Mouse (Mus musculus) inflammation-experienced regulatory T-cells, adult 16 weeks (primary cell): ENCODE data around the gene 6030498E09Rik. TPM values are rescaled to one million over a fixed set of nuclear protein-coding genes. Genes with fewer than 3 reads are reported as not detected.

Experiments used
- polyA plus RNA-seq: library from polyadenylated mRNA; unstranded; fragments of 100-300 nt; shearing (Covaris generic); gene quantifications from one replicate; pipeline ENCODE4 v1.2.1, GENCODE M21; 2017

The 6030498E09Rik gene
- not detected for polyA plus RNA-seq

DNA sequence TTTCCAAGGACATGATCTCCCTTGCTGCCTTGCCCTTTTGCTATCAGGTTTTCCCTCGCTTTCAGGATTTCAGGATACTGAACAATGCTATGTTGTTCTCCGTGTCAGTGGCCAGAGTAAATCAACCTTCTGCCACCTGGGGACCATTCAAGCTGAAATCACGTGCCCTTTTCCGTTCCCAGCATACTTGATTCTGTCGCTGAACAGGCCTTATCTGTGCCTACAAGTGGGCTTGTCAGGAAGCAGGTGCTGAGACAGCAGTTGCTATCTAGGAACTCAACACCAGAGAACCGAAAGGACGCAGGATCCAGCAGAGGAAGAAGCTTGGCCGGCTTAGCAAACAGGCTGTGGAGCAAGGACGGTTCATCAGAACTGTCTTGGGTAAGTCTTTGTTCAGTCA lies at the start of gene 6030498E09Rik:
Gene 6030498E09Rik (plus strand): TSS at position 194 of the 400 bp plus-strand sequence.

Other genes starting within 250 kb of the 6030498E09Rik start
- 42.7 TPM for gene Cul4b, start 196.5 kb upstream of the 6030498E09Rik start, polyA plus RNA-seq
- gene Mcts1, start 172.1 kb upstream of the 6030498E09Rik start, polyA plus RNA-seq: 132 TPM
- gene C1galt1c1, start 137.6 kb upstream of the 6030498E09Rik start, polyA plus RNA-seq: 27.6 TPM